Mouse (Mus musculus): ENCODE results near the gene Armh1. TPM values are rescaled to one million over a fixed set of nuclear protein-coding genes. Genes with fewer than 3 reads are reported as not detected.

Gene Armh1
- total RNA-seq, 1 experiment = 0.18 TPM

DNA sequence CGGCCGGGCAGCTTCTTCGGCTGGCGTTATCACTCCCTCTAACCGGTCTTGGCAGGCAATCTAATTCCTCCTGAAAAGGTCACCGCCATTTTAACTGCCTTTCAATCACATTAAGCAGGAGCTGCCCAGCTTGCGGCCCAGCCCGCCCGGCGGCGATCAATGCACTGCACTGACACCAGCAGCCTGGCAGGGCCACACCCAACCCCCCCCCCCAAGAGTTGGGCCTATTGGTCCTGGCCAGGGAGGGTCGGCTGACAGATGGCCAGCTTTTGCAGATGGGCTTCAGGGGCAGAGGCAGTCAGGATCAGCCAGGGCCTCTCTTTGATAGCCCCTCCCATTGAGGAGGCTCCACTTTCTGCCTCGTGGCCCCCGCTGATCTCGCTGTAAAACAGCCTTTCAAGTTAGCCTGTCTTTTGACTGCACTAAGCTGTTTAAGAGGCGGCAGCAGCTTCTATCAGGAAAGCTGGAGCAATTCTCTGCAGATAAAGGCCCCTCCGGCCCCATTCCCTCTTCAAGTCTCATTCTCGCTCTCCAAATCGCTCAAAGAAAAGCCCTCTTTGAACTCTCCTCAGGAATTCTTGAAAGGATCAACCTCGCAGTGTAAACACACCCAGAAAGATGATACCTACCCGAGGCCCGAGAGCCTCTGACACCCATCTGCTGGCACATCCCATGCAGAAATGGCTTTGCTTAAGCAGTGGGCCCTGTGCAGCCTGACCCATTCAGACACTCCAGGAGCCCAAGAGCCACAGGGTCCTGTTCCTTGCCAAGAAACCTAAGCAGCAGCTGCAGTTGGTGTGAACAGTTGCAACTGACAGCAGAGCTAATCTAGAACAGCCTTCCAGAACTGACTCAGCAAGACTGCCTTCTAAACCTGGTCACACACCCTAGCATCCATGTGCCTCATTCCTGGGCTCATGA lies 31.6 kb upstream of the Armh1 start:
- Histone ChIP-seq H3K9ac (ENCODE audit: insufficient read depth, low read depth, low read length, poor library complexity, severe bottlenecking) (no peak overlapping the region), H3K4me1 (ENCODE audit: control insufficient read depth in 2 of 2, insufficient read depth in 2 of 2, low read length in 2 of 2, poor library complexity in 1 of 2) (peaks cover 14 to 24% of the 10 kb centered on the region in 2 experiments; a peak in 3 of 4 replicates), H3K4me3 (ENCODE audit: insufficient read depth in 1 of 2, low read depth in 1 of 2, low read length in 2 of 2, poor library complexity in 1 of 2, severe bottlenecking in 1 of 2) (0 out of 4 replicates have a peak overlapping the region, but pooled peaks of 1 of the 2 experiments have one; percentile 5), H3K36me3 (ENCODE audit: control insufficient read depth, insufficient read depth, low read length, poor library complexity, severe bottlenecking) (peaks cover 86% of the 10 kb centered on the region), H3K9me3 (ENCODE audit: control insufficient read depth, insufficient read depth, low read depth, low read length) (no peaks in the 10 kb centered on the region), H3K27ac (ENCODE audit: insufficient read depth, low read depth, low read length, poor library complexity, severe bottlenecking) (peak overlapping the region; percentile 8; the same call in 1 of the 2 replicates)
- in situ Hi-C loops (cut with MboI; ENCODE audit: low sequenced_read_pairs in 2 of 2, unreplicated experiment in 2 of 2) = no loop called here
- peak; percentile 22; the same call in 1 of the 2 replicates for TF ChIP-seq MAFK (IDR thresholded peaks at IDR 0.05; ENCODE audit: insufficient read depth, low read depth, low read length)
- TF ChIP-seq ZC3H11A (IDR thresholded peaks at IDR 0.05; ENCODE audit: borderline replicate concordance, low read depth, low read length) = no peak
- TF ChIP-seq CHD2 (IDR thresholded peaks at IDR 0.05; ENCODE audit: low read depth, low read length) = no peak
- DNase-seq (ENCODE audit: low read depth, low spot score) = no peak

DNA sequence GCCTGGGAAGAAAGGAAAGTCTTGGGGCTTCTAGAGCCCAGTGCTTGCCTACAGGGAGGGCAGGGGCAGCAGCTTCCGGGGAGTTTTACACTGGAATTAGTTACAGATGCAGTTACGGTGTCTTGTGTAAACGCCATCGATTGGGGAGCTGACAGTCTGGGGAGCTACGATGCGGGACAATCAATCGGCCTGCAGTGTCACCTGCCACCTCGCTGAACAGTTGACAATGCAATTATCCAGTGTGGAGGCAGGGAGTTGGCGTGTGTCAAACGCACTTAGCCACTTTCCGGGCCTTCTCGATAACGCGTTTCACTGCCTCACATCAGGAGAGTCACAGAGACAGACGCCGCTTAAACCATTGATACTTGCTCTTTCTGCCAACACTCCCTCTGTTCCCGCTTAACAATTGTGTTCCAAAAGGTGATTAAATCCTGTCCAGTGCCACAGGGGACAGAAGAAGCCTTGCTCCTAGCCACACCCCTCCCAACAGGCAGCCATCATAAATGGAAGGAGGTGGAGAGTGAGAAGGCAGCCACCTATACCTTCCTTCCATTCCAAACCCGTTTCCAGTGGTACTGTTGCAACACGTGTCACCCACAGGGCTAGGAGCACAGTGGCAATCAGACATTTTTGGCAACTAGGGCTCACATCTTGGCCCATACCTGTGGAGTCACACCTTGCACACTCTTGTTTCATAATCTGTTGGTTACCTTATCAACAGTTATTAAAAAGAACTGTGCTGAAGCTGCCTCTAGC lies 29.3 kb upstream of the Armh1 start:
- peaks cover 12 to 24% of the 10 kb centered on the region in 2 experiments; a peak in 3 of 4 replicates for H3K4me1 ChIP-seq (ENCODE audit: control insufficient read depth in 2 of 2, insufficient read depth in 2 of 2, low read length in 2 of 2, poor library complexity in 1 of 2)
- H3K4me3 ChIP-seq (ENCODE audit: insufficient read depth in 1 of 2, low read depth in 1 of 2, low read length in 2 of 2, poor library complexity in 1 of 2, severe bottlenecking in 1 of 2) = no peak overlapping the region
- no peak for DNase-seq (ENCODE audit: low read depth, low spot score)
- H3K9me3 ChIP-seq (ENCODE audit: control insufficient read depth, insufficient read depth, low read depth, low read length) = no peaks in the 10 kb centered on the region
- in situ Hi-C loops (cut with MboI; ENCODE audit: low sequenced_read_pairs in 2 of 2, unreplicated experiment in 2 of 2) = no loop called here
- H3K27ac ChIP-seq (ENCODE audit: insufficient read depth, low read depth, low read length, poor library complexity, severe bottlenecking) = no peak overlapping the region
- peaks cover 86% of the 10 kb centered on the region for H3K36me3 ChIP-seq (ENCODE audit: control insufficient read depth, insufficient read depth, low read length, poor library complexity, severe bottlenecking)
- no peak for TF ChIP-seq ZNF384 (IDR thresholded peaks at IDR 0.05; ENCODE audit: low read depth, low read length)
- TF ChIP-seq CHD2 (IDR thresholded peaks at IDR 0.05; ENCODE audit: low read depth, low read length) = no peak
- no peak for TF ChIP-seq HCFC1 (IDR thresholded peaks at IDR 0.05; ENCODE audit: borderline replicate concordance, insufficient read depth, low read length)
- no peak for TF ChIP-seq ZC3H11A (IDR thresholded peaks at IDR 0.05; ENCODE audit: borderline replicate concordance, low read depth, low read length)
- no peak for TF ChIP-seq MAFK (IDR thresholded peaks at IDR 0.05; ENCODE audit: insufficient read depth, low read depth, low read length)
- no peak overlapping the region for H3K9ac ChIP-seq (ENCODE audit: insufficient read depth, low read depth, low read length, poor library complexity, severe bottlenecking)

DNA sequence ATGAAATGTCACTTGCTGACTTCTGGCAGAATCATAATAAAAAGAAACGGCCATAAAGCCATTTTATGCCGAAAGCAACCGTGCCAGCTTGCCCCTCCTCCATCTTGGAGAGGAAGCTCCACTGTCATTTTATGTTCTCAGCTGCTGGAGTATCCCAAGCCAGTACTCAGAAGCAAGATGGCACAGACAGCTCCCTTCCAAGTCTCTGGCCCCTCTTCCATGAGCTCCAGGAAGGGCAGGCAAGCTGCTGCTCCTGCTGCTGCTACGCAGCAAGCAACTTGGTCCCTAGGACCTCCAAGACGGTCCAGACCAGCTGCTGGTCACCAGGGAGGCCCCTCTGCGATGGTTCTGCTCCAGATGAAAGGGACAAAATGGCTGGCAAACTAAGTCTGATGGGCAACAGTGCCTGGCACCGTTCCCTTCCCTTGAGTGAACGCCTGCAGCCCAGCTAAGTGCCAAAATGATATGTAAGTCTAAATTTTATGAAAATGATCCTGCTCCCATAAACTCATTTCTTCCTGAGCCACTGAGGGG lies 28.5 kb upstream of the Armh1 start:
- H3K36me3 ChIP-seq (ENCODE audit: control insufficient read depth, insufficient read depth, low read length, poor library complexity, severe bottlenecking) = peaks cover 86% of the 10 kb centered on the region
- no peak overlapping the region for H3K9ac ChIP-seq (ENCODE audit: insufficient read depth, low read depth, low read length, poor library complexity, severe bottlenecking)
- TF ChIP-seq CHD2 (IDR thresholded peaks at IDR 0.05; ENCODE audit: low read depth, low read length) (no peak), HCFC1 (IDR thresholded peaks at IDR 0.05; ENCODE audit: borderline replicate concordance, insufficient read depth, low read length) (no peak), ZNF384 (IDR thresholded peaks at IDR 0.05; ENCODE audit: low read depth, low read length) (no peak), MAFK (IDR thresholded peaks at IDR 0.05; ENCODE audit: insufficient read depth, low read depth, low read length) (no peak), ZC3H11A (IDR thresholded peaks at IDR 0.05; ENCODE audit: borderline replicate concordance, low read depth, low read length) (no peak)
- DNase-seq (ENCODE audit: low read depth, low spot score) = no peak
- H3K9me3 ChIP-seq (ENCODE audit: control insufficient read depth, insufficient read depth, low read depth, low read length) = no peaks in the 10 kb centered on the region
- H3K4me3 ChIP-seq (ENCODE audit: insufficient read depth in 1 of 2, low read depth in 1 of 2, low read length in 2 of 2, poor library complexity in 1 of 2, severe bottlenecking in 1 of 2) = no peak overlapping the region
- in situ Hi-C loops (cut with MboI; ENCODE audit: low sequenced_read_pairs in 2 of 2, unreplicated experiment in 2 of 2) = no loop called here
- H3K4me1 ChIP-seq (ENCODE audit: control insufficient read depth in 2 of 2, insufficient read depth in 2 of 2, low read length in 2 of 2, poor library complexity in 1 of 2) = peaks cover 12 to 24% of the 10 kb centered on the region in 2 experiments; a peak in 3 of 4 replicates
- H3K27ac ChIP-seq (ENCODE audit: insufficient read depth, low read depth, low read length, poor library complexity, severe bottlenecking) = no peak overlapping the region

DNA sequence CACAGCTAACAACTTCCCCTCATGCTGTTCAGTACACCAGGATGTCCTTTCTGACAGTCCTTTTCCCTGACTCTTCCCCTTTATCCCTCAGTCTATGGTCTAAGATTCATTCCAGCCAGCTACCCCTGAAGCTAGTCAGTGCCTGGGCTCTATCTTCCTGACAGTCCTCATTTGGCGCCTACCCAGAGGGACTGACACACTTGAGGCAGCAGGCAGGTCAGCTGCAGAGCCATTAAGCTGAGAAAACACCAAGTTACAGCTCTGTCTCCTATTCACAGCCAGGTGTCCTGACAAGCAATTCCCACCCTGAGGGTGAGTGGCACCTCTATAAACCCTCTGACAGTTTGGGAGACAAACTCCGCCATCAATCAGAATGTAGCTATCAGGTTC lies 27.3 kb upstream of the Armh1 start:
- Histone ChIP-seq H3K9me3 (ENCODE audit: control insufficient read depth, insufficient read depth, low read depth, low read length) (no peaks in the 10 kb centered on the region), H3K4me1 (ENCODE audit: control insufficient read depth in 2 of 2, insufficient read depth in 2 of 2, low read length in 2 of 2, poor library complexity in 1 of 2) (peaks cover 12 to 21% of the 10 kb centered on the region in 2 experiments; a peak in 3 of 4 replicates), H3K9ac (ENCODE audit: insufficient read depth, low read depth, low read length, poor library complexity, severe bottlenecking) (no peak overlapping the region), H3K27ac (ENCODE audit: insufficient read depth, low read depth, low read length, poor library complexity, severe bottlenecking) (no peak overlapping the region), H3K4me3 (ENCODE audit: insufficient read depth in 1 of 2, low read depth in 1 of 2, low read length in 2 of 2, poor library complexity in 1 of 2, severe bottlenecking in 1 of 2) (no peak overlapping the region), H3K36me3 (ENCODE audit: control insufficient read depth, insufficient read depth, low read length, poor library complexity, severe bottlenecking) (peaks cover 78% of the 10 kb centered on the region)
- in situ Hi-C loops (cut with MboI; ENCODE audit: low sequenced_read_pairs in 2 of 2, unreplicated experiment in 2 of 2) = no loop called here
- TF ChIP-seq MAFK (IDR thresholded peaks at IDR 0.05; ENCODE audit: insufficient read depth, low read depth, low read length) (no peak), CHD2 (IDR thresholded peaks at IDR 0.05; ENCODE audit: low read depth, low read length) (no peak), ZC3H11A (IDR thresholded peaks at IDR 0.05; ENCODE audit: borderline replicate concordance, low read depth, low read length) (no peak), ZNF384 (IDR thresholded peaks at IDR 0.05; ENCODE audit: low read depth, low read length) (no peak), HCFC1 (IDR thresholded peaks at IDR 0.05; ENCODE audit: borderline replicate concordance, insufficient read depth, low read length) (no peak)
- DNase-seq (ENCODE audit: low read depth, low spot score) = no peak
